Mouse (Mus musculus) erythroblast, embryonic 14.5 days (primary cell): ENCODE measurements around the gene Zdhhc18.

Experiments
- GATA1 ChIP-seq: IDR thresholded peaks from 2 replicates; pipeline ENCODE4 v1.6.1; 2012; ENCODE audit warnings: low read length, inconsistent platforms, mixed read lengths
- TAL1 ChIP-seq: IDR thresholded peaks from 3 replicates; pipeline ENCODE4 v1.6.1; 2012; ENCODE audit warnings: low read length, inconsistent platforms, mixed read lengths

DNA sequence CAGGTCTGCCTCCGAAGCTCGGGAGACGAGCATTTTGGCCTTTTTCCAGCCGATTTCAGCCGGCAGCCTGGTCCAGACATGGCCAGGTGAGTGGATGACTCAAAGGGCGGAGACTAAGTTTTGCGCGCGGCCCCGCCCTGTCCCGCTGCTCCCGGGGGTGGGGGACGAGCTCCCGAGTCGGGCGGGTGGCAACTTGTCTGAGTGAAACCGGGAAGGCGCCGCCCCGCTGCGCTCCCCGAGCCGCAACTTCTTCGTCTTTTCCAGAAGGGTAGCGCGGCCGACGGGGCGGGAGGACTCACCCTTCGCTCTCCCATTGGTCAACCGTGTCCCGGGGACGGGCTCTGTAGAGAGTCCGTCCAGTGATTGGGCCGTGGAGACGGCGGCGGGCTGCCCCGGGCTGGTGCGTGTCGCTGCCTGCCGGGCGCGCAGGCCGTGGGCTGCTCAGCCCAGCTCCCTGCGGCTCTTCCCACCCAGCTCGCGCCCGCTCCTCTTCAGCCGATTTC lies 50.3 kb downstream of the Zdhhc18 start:
- TF ChIP-seq TAL1: no peak
- no peak for TF ChIP-seq GATA1
